Mouse (Mus musculus) left cerebral cortex, postnatal 36 days (tissue): ENCODE data around the gene Arhgef38. TPM values are rescaled to one million over a fixed set of nuclear protein-coding genes. Genes with fewer than 3 reads are reported as not detected.
A peak's percentile ranks its signal among the peaks of the same experiment; 100 is the strongest.

Source experiments
- DNase-seq, 2 experiments: peaks; one replicate each; pipeline ENCODE4 v3.0.0; 2021 to 2022; ENCODE audit warnings: low spot score in 2 of 2, mixed read lengths in 1 of 2
- intact Hi-C: fragments of 180-260 bp; cut with DNase I; formaldehyde crosslinking; loops from one replicate; pipeline ENCODE4 v1.15.1; 2025
- total RNA-seq, 2 experiments: library from RNA; stranded (reverse); gene quantifications; 2 replicates each; pipeline ENCODE4 v1.2.3; 2021

Arhgef38 gene
- total RNA-seq, result not detected

GRCm38 (mm10) chr3:133234821-133235295, at the start of gene Arhgef38:
Arhgef38 (minus strand) TSS chr3:133234949.
- DNase-seq, result no peak
- intact Hi-C loops, result no loop called here

GRCm38 (mm10) chr3:133271887-133272286, 37.1 kb upstream of the Arhgef38 start:
- DNase-seq, result peak; percentile 56 to 75
- intact Hi-C loops, result loop anchor here (1.0 to 10.0 kb wide), 3 partner anchors 140 to 517 kb away; no protein-coding TSS in a partner anchor

- no peak for DNase-seq
- intact Hi-C loops, result no loop called here
Observed at GRCm38 (mm10) chr3:133258860-133259259, 24.1 kb upstream of the Arhgef38 start.

- intact Hi-C loops, result no loop called here
- DNase-seq, result no peak
Observed at GRCm38 (mm10) chr3:133255842-133256241, 21.1 kb upstream of the Arhgef38 start.

- intact Hi-C loops, result no loop called here
- peak; percentile 15 to 30 for DNase-seq
Observed at GRCm38 (mm10) chr3:133244027-133244426, 9.3 kb upstream of the Arhgef38 start.

- intact Hi-C loops, result no loop called here
- no peak for DNase-seq
Observed at GRCm38 (mm10) chr3:133241916-133242315, 7.2 kb upstream of the Arhgef38 start.

GRCm38 (mm10) chr3:133233993-133234392, 756 bp downstream of the Arhgef38 start:
- intact Hi-C loops, result no loop called here
- no peak for DNase-seq

GRCm38 (mm10) chr3:133230427-133230826, 4.3 kb downstream of the Arhgef38 start:
- intact Hi-C loops, result no loop called here
- no peak for DNase-seq

GRCm38 (mm10) chr3:133229594-133229993, 5.2 kb downstream of the Arhgef38 start:
- DNase-seq, result no peak

GRCm38 (mm10) chr3:133227258-133228012, 7.3 kb downstream of the Arhgef38 start:
- intact Hi-C loops, result no loop called here
- DNase-seq, result no peak

More at GRCm38 (mm10) chr3:133229594-133229993, 5.2 kb downstream of the Arhgef38 start:
- intact Hi-C loops, result no loop called here

GRCm38 (mm10) chr3:133218501-133218900, 16.2 kb downstream of the Arhgef38 start:
- intact Hi-C loops, result no loop called here
- no peak for DNase-seq

- DNase-seq, result no peak
- intact Hi-C loops, result no loop called here
Observed at GRCm38 (mm10) chr3:133215198-133215819, 19.4 kb downstream of the Arhgef38 start.

- intact Hi-C loops, result no loop called here
- no peak for DNase-seq
Observed at GRCm38 (mm10) chr3:133213434-133214114, 21.2 kb downstream of the Arhgef38 start.

GRCm38 (mm10) chr3:133211324-133211723, 23.4 kb downstream of the Arhgef38 start:
- DNase-seq, result no peak
- intact Hi-C loops, result no loop called here

GRCm38 (mm10) chr3:133203713-133204112, 31.0 kb downstream of the Arhgef38 start:
- intact Hi-C loops, result no loop called here
- no peak for DNase-seq

GRCm38 (mm10) chr3:133202171-133202570, 32.6 kb downstream of the Arhgef38 start:
- DNase-seq, result no peak
- intact Hi-C loops, result no loop called here

GRCm38 (mm10) chr3:133188930-133189329, 45.8 kb downstream of the Arhgef38 start:
- no peak for DNase-seq
- intact Hi-C loops, result no loop called here

- DNase-seq, result no peak
- intact Hi-C loops, result no loop called here
Observed at GRCm38 (mm10) chr3:133187524-133187923, 47.2 kb downstream of the Arhgef38 start.

- intact Hi-C loops, result no loop called here
- no peak for DNase-seq
Observed at GRCm38 (mm10) chr3:133176033-133176750, 58.6 kb downstream of the Arhgef38 start.

- intact Hi-C loops, result no loop called here
- DNase-seq, result no peak
Observed at GRCm38 (mm10) chr3:133172291-133172690, 62.5 kb downstream of the Arhgef38 start.
